Mouse (Mus musculus) intestine, embryonic 15.5 days (tissue): ENCODE results near the gene Psg16. TPM values are rescaled to one million over a fixed set of nuclear protein-coding genes. Genes with fewer than 3 reads are reported as not detected.

ENCODE experiments used
- ATAC-seq: fragments of 200-750 bp; cut with Nextera tagmentation; 2 replicates; pipeline ENCODE4 v1.8.0; 2017; ENCODE audit warnings: moderate TSS enrichment, moderate library complexity
- H3K27ac ChIP-seq: fragments of 300-500 bp; sonication (generic); 2 replicates; pipeline ENCODE4 v1.5.1; 2015; ENCODE audit warnings: mild to moderate bottlenecking, inconsistent platforms
- H3K27me3 ChIP-seq: fragments of 300-500 bp; sonication (generic); replicated peaks from 2 replicates; pipeline ENCODE4 v1.6.1; 2015; ENCODE audit warnings: inconsistent platforms
- H3K36me3 ChIP-seq: fragments of 300-500 bp; sonication (generic); 2 replicates; pipeline ENCODE4 v1.6.1; 2015; ENCODE audit warnings: inconsistent platforms
- H3K4me1 ChIP-seq: fragments of 300-500 bp; sonication (generic); replicated peaks from 2 replicates; pipeline ENCODE4 v1.6.1; 2015; ENCODE audit warnings: inconsistent platforms
- H3K4me2 ChIP-seq: fragments of 300-500 bp; sonication (generic); replicated peaks from 2 replicates; pipeline ENCODE4 v1.6.1; 2015; ENCODE audit warnings: mild to moderate bottlenecking, inconsistent platforms
- H3K4me3 ChIP-seq: fragments of 300-500 bp; sonication (generic); replicated peaks from 2 replicates; pipeline ENCODE4 v1.5.1; 2015; ENCODE audit warnings: inconsistent platforms
- H3K9ac ChIP-seq: fragments of 300-500 bp; sonication (generic); 2 replicates; pipeline ENCODE4 v1.6.1; 2015; ENCODE audit warnings: inconsistent platforms
- H3K9me3 ChIP-seq: fragments of 300-500 bp; sonication (generic); 2 replicates; pipeline ENCODE4 v1.6.1; 2016; ENCODE audit warnings: inconsistent platforms
- WGBS: fragments of 180-500 bp; shearing (Covaris S2); methylation state at CpG from one replicate; pipeline ENCODE4 v1.1.7; 2015; 5-methylcytosine and 5-hydroxymethylcytosine counted together
- polyA plus RNA-seq: library from polyadenylated mRNA; unstranded; fragments of >200 nt; fragmentation: Nextera tagmentation; extraction: Ambion mirVana; gene quantifications from 2 replicates; pipeline ENCODE4 v1.2.1, GENCODE M21; 2015

Gene Psg16
- polyA plus RNA-seq, 1 experiment from 2014 or later, result 0.40 TPM

DNA sequence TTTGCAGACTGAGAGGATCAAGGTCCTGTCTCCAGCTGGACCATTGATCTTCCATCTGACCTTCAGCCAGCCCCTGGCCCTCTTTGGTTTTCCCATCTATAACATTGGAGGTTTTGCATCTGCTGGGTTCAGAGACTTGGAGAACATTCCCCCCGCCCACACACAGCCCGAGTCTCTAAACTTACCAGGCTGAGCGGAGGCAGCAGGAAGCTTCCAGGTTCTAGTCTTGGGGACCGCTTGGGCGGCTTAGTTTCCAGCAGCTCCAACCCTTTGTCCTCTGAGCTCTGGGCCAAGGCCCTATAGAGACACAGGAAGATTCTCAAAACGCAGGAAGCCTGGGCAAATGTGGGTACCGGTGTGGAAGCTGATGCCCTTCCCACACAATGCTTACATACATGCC is 34.5 kb upstream of the Psg16 start:
- Histone ChIP-seq H3K27me3 (no peaks in the 10 kb centered on the region), H3K4me2 (no peak overlapping the region), H3K4me1 (no peaks in the 10 kb centered on the region), H3K27ac (no peak overlapping the region), H3K9ac (no peak overlapping the region), H3K36me3 (peaks cover 67% of the 10 kb centered on the region), H3K4me3 (no peak overlapping the region), H3K9me3 (no peaks in the 10 kb centered on the region)
- no peak for ATAC-seq
- WGBS, result 94% methylated on average over 7 of the region's 7 CpGs

- H3K9me3 ChIP-seq, result no peaks in the 10 kb centered on the region
- 51% methylated on average over 1 of the region's 1 CpGs for WGBS
- no peaks in the 10 kb centered on the region for H3K27me3 ChIP-seq
- peaks cover 63% of the 10 kb centered on the region for H3K36me3 ChIP-seq
- H3K27ac ChIP-seq, result no peak overlapping the region
- no peaks in the 10 kb centered on the region for H3K4me1 ChIP-seq
- H3K4me2 ChIP-seq, result no peak overlapping the region
- H3K9ac ChIP-seq, result no peak overlapping the region
- no peak for ATAC-seq
- H3K4me3 ChIP-seq, result no peak overlapping the region
Measured at GRCm38 (mm10) chr7:17045743-17046142, 28.1 kb upstream of the Psg16 start.

GRCm38 (mm10) chr7:17047041-17047682 is 26.7 kb upstream of the Psg16 start:
- H3K9me3 ChIP-seq, result no peaks in the 10 kb centered on the region
- H3K27me3 ChIP-seq, result no peaks in the 10 kb centered on the region
- peaks cover 60% of the 10 kb centered on the region for H3K36me3 ChIP-seq
- no peak overlapping the region for H3K27ac ChIP-seq
- 88% methylated on average over 5 of the region's 5 CpGs for WGBS
- H3K4me3 ChIP-seq, result no peak overlapping the region
- ATAC-seq, result no peak
- H3K4me2 ChIP-seq, result no peak overlapping the region
- H3K4me1 ChIP-seq, result peaks cover 4% of the 10 kb centered on the region; the same call in 1 of the 2 replicates
- H3K9ac ChIP-seq, result no peak overlapping the region

DNA sequence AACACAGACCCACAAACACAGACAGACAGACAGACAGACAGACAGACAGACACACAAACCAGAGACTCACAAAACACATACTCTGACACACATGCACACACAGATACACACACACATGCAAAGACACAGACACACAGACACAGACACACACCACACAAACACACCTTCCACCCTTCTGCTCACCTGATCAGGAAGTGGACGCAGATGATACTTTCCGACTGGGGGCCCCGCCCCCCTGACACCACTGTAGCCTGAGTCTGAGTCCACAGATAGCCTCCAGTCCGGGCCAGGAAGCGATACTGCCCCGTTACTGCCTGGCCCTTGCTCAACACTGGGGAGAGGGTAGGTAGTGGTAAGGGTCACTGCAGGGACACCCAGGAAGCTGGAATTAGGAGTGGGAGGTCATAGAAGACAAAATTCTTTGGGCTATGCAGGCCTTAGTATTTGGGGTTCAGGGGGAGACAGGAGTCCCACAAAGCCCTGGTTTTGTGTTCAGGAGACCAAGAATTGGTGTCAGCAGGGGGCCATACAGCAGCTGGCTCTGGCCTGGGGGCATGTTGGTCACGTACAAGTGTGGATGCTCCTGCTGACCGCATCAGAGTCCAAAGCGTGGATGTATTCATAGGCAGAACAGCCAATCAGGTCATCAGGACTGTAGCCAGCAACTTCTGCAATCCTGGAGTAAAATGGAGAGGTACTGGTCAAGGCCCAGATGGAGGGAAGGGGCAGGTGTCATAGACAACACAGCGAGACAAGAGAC is 25.2 kb upstream of the Psg16 start:
- H3K4me2 ChIP-seq, result no peak overlapping the region
- no peak overlapping the region for H3K27ac ChIP-seq
- H3K4me3 ChIP-seq, result no peak overlapping the region
- peaks cover 52% of the 10 kb centered on the region for H3K36me3 ChIP-seq
- peaks cover 4% of the 10 kb centered on the region; the same call in 1 of the 2 replicates for H3K4me1 ChIP-seq
- H3K9ac ChIP-seq, result 0 out of 2 replicates have a peak overlapping the region, but pooled peaks have one; percentile 2
- ATAC-seq, result no peak
- no peaks in the 10 kb centered on the region for H3K27me3 ChIP-seq
- H3K9me3 ChIP-seq, result no peaks in the 10 kb centered on the region
- 85% methylated on average over 10 of the region's 10 CpGs for WGBS

GRCm38 (mm10) chr7:17050491-17050890 is 23.3 kb upstream of the Psg16 start:
- peaks cover 43% of the 10 kb centered on the region for H3K36me3 ChIP-seq
- 71% methylated on average over 11 of the region's 11 CpGs for WGBS
- no peaks in the 10 kb centered on the region for H3K9me3 ChIP-seq
- peaks cover 4% of the 10 kb centered on the region for H3K4me1 ChIP-seq
- H3K9ac ChIP-seq, result no peak overlapping the region
- no peak overlapping the region for H3K27ac ChIP-seq
- ATAC-seq, result peak; percentile 18; the same call in 1 of the 2 replicates
- no peak overlapping the region for H3K4me3 ChIP-seq
- no peak overlapping the region for H3K4me2 ChIP-seq
- H3K27me3 ChIP-seq, result no peaks in the 10 kb centered on the region

DNA sequence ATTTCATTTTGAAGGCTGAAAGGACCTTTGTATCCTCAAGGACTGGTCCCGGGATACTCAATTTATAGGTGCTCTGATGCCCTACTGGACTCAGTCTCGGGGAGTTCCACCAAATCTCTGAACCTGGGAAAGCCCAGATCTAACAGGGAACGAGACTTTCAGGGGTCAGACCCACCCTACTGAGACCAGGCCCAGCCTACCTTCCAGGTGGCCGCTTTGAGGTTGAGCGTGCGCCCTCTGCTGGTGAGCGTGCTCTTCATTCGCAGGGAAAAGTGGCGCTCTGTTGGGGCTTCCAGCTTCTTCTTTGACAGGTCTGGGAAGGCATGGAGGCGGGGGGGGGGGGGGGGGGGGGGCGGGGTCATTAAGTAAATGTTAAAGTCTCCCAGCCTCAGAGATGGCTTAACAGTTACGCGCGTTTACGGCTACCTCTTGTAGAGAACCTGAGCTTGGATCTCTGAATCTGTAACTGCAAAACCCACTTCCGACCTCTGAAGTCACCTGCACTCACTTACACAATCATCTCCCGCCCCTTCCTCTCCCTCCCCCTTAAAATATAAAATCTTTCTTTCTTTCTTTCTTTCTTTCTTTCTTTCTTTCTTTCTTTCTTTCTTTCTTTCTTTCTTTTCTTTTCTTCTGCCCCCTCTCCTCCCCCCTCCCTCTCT is 22.8 kb upstream of the Psg16 start:
- Histone ChIP-seq H3K4me1 (peaks cover 7% of the 10 kb centered on the region), H3K27ac (no peak overlapping the region), H3K9me3 (no peaks in the 10 kb centered on the region), H3K4me2 (no peak overlapping the region), H3K36me3 (peaks cover 40% of the 10 kb centered on the region), H3K4me3 (no peak overlapping the region), H3K27me3 (no peaks in the 10 kb centered on the region), H3K9ac (no peak overlapping the region)
- 14% methylated on average over 17 of the region's 17 CpGs for WGBS
- ATAC-seq, result peak; percentile 29

- no peak overlapping the region for H3K9ac ChIP-seq
- no peaks in the 10 kb centered on the region for H3K9me3 ChIP-seq
- peaks cover 23% of the 10 kb centered on the region for H3K4me1 ChIP-seq
- no peaks in the 10 kb centered on the region for H3K27me3 ChIP-seq
- no peak overlapping the region for H3K4me3 ChIP-seq
- peaks cover 24% of the 10 kb centered on the region for H3K36me3 ChIP-seq
- no peak for ATAC-seq
- H3K4me2 ChIP-seq, result no peak overlapping the region
- no peak overlapping the region for H3K27ac ChIP-seq
- WGBS, result 93% methylated on average over 16 of the region's 16 CpGs
Measured at GRCm38 (mm10) chr7:17054325-17054989, 19.4 kb upstream of the Psg16 start.

GRCm38 (mm10) chr7:17055287-17055946 is 18.4 kb upstream of the Psg16 start:
- H3K4me3 ChIP-seq, result peak overlapping the region; percentile 51
- peaks cover 17% of the 10 kb centered on the region for H3K36me3 ChIP-seq
- no peak overlapping the region for H3K27ac ChIP-seq
- H3K27me3 ChIP-seq, result no peaks in the 10 kb centered on the region
- 82% methylated on average over 4 of the region's 4 CpGs for WGBS
- no peak for ATAC-seq
- H3K4me1 ChIP-seq, result peaks cover 30% of the 10 kb centered on the region
- no peaks in the 10 kb centered on the region for H3K9me3 ChIP-seq
- peak overlapping the region; percentile 72 for H3K4me2 ChIP-seq
- no peak overlapping the region; the same call in 1 of the 2 replicates for H3K9ac ChIP-seq

GRCm38 (mm10) chr7:17056081-17056581 is 17.7 kb upstream of the Psg16 start:
- WGBS, result under 1% methylated on average over 42 of the region's 42 CpGs
- peak; percentile 71 for ATAC-seq

DNA sequence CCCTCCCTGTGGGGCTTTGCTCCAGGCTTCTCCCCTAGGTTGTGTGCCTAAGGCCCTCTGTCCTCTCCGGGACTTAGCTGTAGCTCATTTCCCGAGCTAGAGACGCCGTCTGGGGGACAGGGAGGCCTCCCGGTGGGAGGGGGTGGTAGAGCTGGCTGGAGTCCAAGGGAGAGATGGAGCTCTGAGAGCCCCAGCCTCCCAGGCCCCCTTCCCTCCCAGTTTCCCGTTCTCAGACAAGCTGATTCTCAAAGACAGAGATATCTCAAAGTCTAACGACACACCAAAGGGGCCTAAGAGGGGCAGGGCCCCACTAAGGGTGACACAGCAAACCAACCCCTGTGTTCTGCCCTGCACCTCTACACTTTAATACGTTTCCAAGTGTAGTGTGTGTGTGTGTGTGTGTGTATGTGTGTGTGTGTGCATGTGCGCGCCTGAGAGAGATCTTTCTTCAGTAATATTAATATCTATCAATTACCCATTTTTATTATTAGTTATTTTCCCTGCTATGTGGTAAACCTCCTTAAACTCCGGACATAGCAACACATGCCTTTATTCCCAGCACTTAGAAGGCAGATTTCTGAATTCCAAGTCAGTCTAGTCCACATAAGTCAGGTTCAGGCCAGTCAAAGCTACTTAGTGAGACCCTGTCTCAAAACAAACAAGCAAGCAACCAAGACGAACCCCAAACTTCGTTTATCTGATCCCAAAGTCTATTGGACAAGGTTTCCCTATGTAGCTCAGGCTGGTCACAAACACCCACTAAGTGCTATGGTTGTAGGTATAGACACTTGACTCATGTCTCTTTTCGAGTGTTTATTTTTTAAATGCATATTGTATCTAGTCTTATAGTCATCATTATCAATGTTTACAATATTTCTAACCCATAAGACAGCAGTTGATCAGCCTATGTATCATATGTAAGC is 17.0 kb upstream of the Psg16 start:
- peaks cover 12% of the 10 kb centered on the region for H3K36me3 ChIP-seq
- WGBS, result 18% methylated on average over 14 of the region's 14 CpGs
- peak overlapping the region; percentile 99 for H3K27ac ChIP-seq
- H3K4me2 ChIP-seq, result peak overlapping the region; percentile 72
- peak overlapping the region; percentile 54 for H3K9ac ChIP-seq
- peak; percentile 34 for ATAC-seq
- H3K27me3 ChIP-seq, result no peaks in the 10 kb centered on the region
- peaks cover 30% of the 10 kb centered on the region for H3K4me1 ChIP-seq
- no peaks in the 10 kb centered on the region for H3K9me3 ChIP-seq
- peak overlapping the region; percentile 51 for H3K4me3 ChIP-seq

More at GRCm38 (mm10) chr7:17056081-17056581, 17.7 kb upstream of the Psg16 start:
- Histone ChIP-seq H3K4me2 (peak overlapping the region; percentile 72), H3K9ac (peak overlapping the region; percentile 54), H3K27ac (peak overlapping the region; percentile 99), H3K4me1 (peaks cover 33% of the 10 kb centered on the region), H3K9me3 (no peaks in the 10 kb centered on the region), H3K4me3 (peak overlapping the region; percentile 51), H3K27me3 (no peaks in the 10 kb centered on the region), H3K36me3 (peaks cover 12% of the 10 kb centered on the region)
